8 mouse cellular contexts compared by ENCODE assay signal in the genomic region with DNA sequence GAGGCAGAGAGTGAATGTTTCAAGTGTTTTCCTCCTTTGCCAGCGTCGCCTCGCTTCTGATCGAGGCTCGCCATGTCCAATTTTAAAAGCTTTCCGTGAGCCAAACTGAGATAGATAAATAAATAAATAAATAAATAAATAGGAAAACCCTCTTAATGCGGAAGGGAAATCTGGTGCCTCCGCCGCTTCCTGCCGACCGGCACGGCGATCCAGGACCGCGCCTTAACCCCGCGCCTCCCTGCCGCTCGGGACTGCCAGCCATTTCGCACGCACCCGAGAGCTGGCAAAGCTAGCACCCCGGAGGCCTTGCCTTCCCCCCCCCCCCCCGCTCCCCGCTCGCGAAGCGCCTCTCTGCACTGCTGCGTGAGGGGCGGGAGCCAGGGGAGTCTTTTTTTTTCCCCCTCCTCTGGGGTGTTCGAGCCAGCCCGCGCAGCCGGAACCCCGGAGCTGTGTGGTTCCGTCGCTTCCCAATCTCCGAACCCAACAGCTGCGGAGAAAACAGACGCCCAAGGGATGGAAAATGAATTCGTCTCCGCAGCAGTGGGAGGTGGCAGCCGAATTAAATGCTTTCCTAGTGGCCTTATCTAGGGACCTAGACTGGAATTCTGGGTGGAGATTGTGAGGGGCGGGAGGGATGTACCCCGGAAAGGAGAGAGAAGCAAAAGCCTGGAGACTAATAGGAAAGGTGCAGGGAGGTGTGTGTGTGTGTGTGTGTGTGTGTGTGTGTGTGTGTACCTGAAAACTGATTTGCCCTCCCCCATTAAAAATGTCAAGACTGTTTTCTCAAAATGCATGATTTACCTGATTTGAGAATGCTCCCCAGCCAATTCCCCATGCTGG. TPM values are rescaled to one million over a fixed set of nuclear protein-coding genes. Genes with fewer than 3 reads are reported as not detected.
DNase-seq lines count a peak whose midpoint lies in the region; ATAC-seq and TF ChIP-seq lines count a peak whose summit lies in the region.

No protein-coding gene starts in this region.

- H3K4me2 ChIP-seq in heart, embryonic 16.5 days (ENCODE audit: low read depth, low read length), result peak overlapping the region; percentile 92
- peak overlapping the region; percentile 37 for H3K4me2 ChIP-seq in liver, embryonic 14.5 days (ENCODE audit: low read depth)

- no peaks in the 10 kb centered on the region for H3K36me3 ChIP-seq in kidney, adult 2 months (ENCODE audit: control insufficient read depth, insufficient read depth, low read length)
- H3K36me3 ChIP-seq in heart, embryonic 16.5 days (ENCODE audit: control insufficient read depth, insufficient read depth), result no peaks in the 10 kb centered on the region
- H3K36me3 ChIP-seq in liver, embryonic 14.5 days (replicated peaks; ENCODE audit: control insufficient read depth, insufficient read depth, low read depth), result no peaks in the 10 kb centered on the region

- no peak for DNase-seq in kidney, adult 2 months
- no peak for DNase-seq in kidney, adult 8-10 months
- DNase-seq in liver, embryonic 14.5 days (ENCODE audit: low read depth in 3 of 3, low spot score in 3 of 3), result no peak
- peak; percentile 40 to 47 for DNase-seq in right cerebral cortex, postnatal 10 days (ENCODE audit: low spot score in 2 of 2)
- no peak for DNase-seq in urinary bladder, postnatal 10 days (ENCODE audit: low spot score)

- no peak for TF ChIP-seq EP300 in liver, embryonic 14.5 days (IDR thresholded peaks at IDR 0.05; ENCODE audit: low read depth)

- no peak overlapping the region for H3K27ac ChIP-seq in kidney, adult 2 months (ENCODE audit: insufficient read depth, low read depth, low read length)
- no peak overlapping the region for H3K27ac ChIP-seq in brown adipose tissue, adult 24 weeks (replicated peaks; ENCODE audit: low read depth, low read length)
- no peak overlapping the region for H3K27ac ChIP-seq in heart, embryonic 16.5 days (ENCODE audit: low read length)
- no peak overlapping the region for H3K27ac ChIP-seq in liver, embryonic 14.5 days

- H3K9ac ChIP-seq in heart, embryonic 16.5 days (ENCODE audit: low read length), result peak overlapping the region; percentile 60
- H3K9ac ChIP-seq in liver, embryonic 14.5 days (replicated peaks), result no peak overlapping the region

- TF ChIP-seq CTCF in kidney, adult 2 months (conservative IDR thresholded peaks at IDR 0.05; ENCODE audit: insufficient read depth, insufficient read length, low read depth, low read length), result no peak
- TF ChIP-seq CTCF in liver, embryonic 14.5 days (IDR thresholded peaks at IDR 0.05; ENCODE audit: low read depth), result no peak

- ATAC-seq in heart, embryonic 16.5 days (replicated peaks; ENCODE audit: extremely low read depth, insufficient read depth, low FRiP score), result no peak
- no peak for ATAC-seq in liver, embryonic 14.5 days (ENCODE audit: insufficient read depth)
- ATAC-seq in erythroid progenitor cell, adult 5-6 weeks (replicated peaks; ENCODE audit: low FRiP score, poor library complexity, severe bottlenecking), result no peak

- no peaks in the 10 kb centered on the region for H3K4me1 ChIP-seq in kidney, adult 2 months (ENCODE audit: control insufficient read depth, insufficient read depth, low read length)
- H3K4me1 ChIP-seq in brown adipose tissue, adult 24 weeks (ENCODE audit: control insufficient read depth, insufficient read depth, insufficient read length, low read length), result no peaks in the 10 kb centered on the region
- peaks cover 17% of the 10 kb centered on the region for H3K4me1 ChIP-seq in heart, embryonic 16.5 days (ENCODE audit: control insufficient read depth, insufficient read depth, low read length)
- H3K4me1 ChIP-seq in liver, embryonic 14.5 days (replicated peaks; ENCODE audit: control insufficient read depth in 2 of 2, insufficient read depth in 2 of 2, low read length in 1 of 2), result no peaks in the 10 kb centered on the region

- peaks cover 13% of the 10 kb centered on the region for H3K27me3 ChIP-seq in kidney, adult 2 months (replicated peaks; ENCODE audit: control insufficient read depth, insufficient read depth, low read length)
- peaks cover 83% of the 10 kb centered on the region for H3K27me3 ChIP-seq in heart, embryonic 16.5 days (ENCODE audit: control insufficient read depth, insufficient read depth, low read length)
- peaks cover 85% of the 10 kb centered on the region for H3K27me3 ChIP-seq in liver, embryonic 14.5 days (ENCODE audit: control insufficient read depth, insufficient read depth, low read length)

- TF ChIP-seq POLR2A in kidney, adult 2 months (IDR thresholded peaks at IDR 0.05; ENCODE audit: low read depth, low read length), result no peak

- WGBS in kidney, adult 2 months, result 3% methylated on average over 44 of the region's 45 CpGs
- 1% methylated on average over 43 of the region's 45 CpGs for WGBS in heart, embryonic 16.5 days
- under 1% methylated on average over 40 of the region's 45 CpGs for WGBS in liver, embryonic 14.5 days (ENCODE audit: insufficient replicate concordance)

- no peaks in the 10 kb centered on the region for H3K9me3 ChIP-seq in heart, embryonic 16.5 days (replicated peaks; ENCODE audit: control insufficient read depth, low read length)
- no peaks in the 10 kb centered on the region for H3K9me3 ChIP-seq in liver, embryonic 14.5 days (ENCODE audit: control insufficient read depth, low read length)

- peak overlapping the region; percentile 5; the same call in 1 of the 2 replicates for H3K4me3 ChIP-seq in kidney, adult 2 months (ENCODE audit: insufficient read depth, low read depth, low read length)
- peak overlapping the region; percentile 37 for H3K4me3 ChIP-seq in brown adipose tissue, adult 24 weeks (ENCODE audit: insufficient read depth, low read depth, low read length)
- peak overlapping the region; percentile 60 for H3K4me3 ChIP-seq in heart, embryonic 16.5 days (ENCODE audit: low read length)
- peak overlapping the region in 1 of 2 experiments; percentile 1; a peak in 1 of 4 replicates for H3K4me3 ChIP-seq in liver, embryonic 14.5 days (ENCODE audit: insufficient read depth in 1 of 2, low read depth in 2 of 2, low read length in 2 of 2)

RNA-seq across cellular contexts. Expression of a gene that starts 3.1 kb away (rescaled TPM):
- polyA plus RNA-seq in kidney, adult 2 months (2012; rRNA removed), result 0.13 and 0.27 TPM in 2 replicates
- not detected in 2 replicates for polyA plus RNA-seq in brown adipose tissue, adult 24 weeks (2012; ENCODE audit: insufficient read depth, insufficient read length, missing spikeins)
- 0.12 and 0.14 TPM in 2 replicates for polyA plus RNA-seq in heart, embryonic 16.5 days (2015; fragmentation: Nextera tagmentation; extraction: Ambion mirVana)
- 0.01 and 0.06 TPM in 2 replicates for polyA plus RNA-seq in liver, embryonic 14.5 days (2012; rRNA removed)
- polyA plus RNA-seq in liver, embryonic 14.5 days (2014; fragmentation: Nextera tagmentation; extraction: Ambion mirVana), result 0.06 TPM in 1 of 2 replicates, not detected in the other
- total RNA-seq in erythroid progenitor cell, adult 5-6 weeks (2015; ENCODE audit: low replicate concordance), result not detected in 2 replicates
- total RNA-seq in erythroid progenitor cell, adult 5-6 weeks (2017; ENCODE audit: low replicate concordance), result not detected in 2 replicates

Comparison
In these comparisons a context has a peak if more than half of its experiments do, and no peak if none do; other contexts are left out.
1. DNase-seq: peak in right cerebral cortex, postnatal 10 days (2 of 2); none in kidney, adult 2 months (single experiment), kidney, adult 8-10 months (0 of 2), liver, embryonic 14.5 days (0 of 3) and urinary bladder, postnatal 10 days (single experiment).